Mouse (Mus musculus) kidney, adult 2 months (tissue): ENCODE measurements around the gene Gm20696.

ENCODE experiments used
- CTCF ChIP-seq: fragments of 200-500 bp; conservative IDR thresholded peaks from 2 replicates; pipeline ENCODE4 v1.5.1; 2011; ENCODE audit warnings: low read depth, mild to moderate bottlenecking, control low read depth, low read length, moderate library complexity, mixed read lengths; ENCODE audit not compliant: insufficient read depth, insufficient read length
- POLR2A ChIP-seq: fragments of 200-500 bp; IDR thresholded peaks from one replicate; pipeline ENCODE4 v1.6.1; 2011; ENCODE audit warnings: low read depth, low read length, control low read depth

DNA sequence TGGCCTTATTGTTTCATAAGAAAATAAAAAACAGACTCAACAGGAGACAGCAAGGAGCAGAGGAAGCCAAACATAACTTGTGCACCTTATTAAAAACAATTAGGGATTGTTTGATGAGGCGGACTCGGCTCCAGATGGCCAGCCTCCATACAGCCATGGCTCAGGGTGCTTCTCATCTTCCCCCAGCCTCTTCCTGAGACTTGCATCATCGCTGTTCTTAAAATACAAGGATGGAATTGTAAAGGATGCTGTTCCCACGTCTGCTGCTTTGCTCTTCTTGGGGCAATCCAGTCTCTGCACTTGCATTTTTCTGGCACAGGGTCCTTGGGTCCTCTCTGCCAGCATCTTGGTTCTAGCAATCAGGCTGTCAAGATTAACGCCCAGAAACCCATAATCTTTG lies 94.5 kb downstream of the Gm20696 start:
- TF ChIP-seq CTCF: no peak
- TF ChIP-seq POLR2A: no peak
